Mouse (Mus musculus): ENCODE results near the gene Dscaml1. TPM values are rescaled to one million over a fixed set of nuclear protein-coding genes. Genes with fewer than 3 reads are reported as not detected.

The Dscaml1 gene
- polyA plus RNA-seq (2017; shearing (Covaris generic)), result not detected

DNA sequence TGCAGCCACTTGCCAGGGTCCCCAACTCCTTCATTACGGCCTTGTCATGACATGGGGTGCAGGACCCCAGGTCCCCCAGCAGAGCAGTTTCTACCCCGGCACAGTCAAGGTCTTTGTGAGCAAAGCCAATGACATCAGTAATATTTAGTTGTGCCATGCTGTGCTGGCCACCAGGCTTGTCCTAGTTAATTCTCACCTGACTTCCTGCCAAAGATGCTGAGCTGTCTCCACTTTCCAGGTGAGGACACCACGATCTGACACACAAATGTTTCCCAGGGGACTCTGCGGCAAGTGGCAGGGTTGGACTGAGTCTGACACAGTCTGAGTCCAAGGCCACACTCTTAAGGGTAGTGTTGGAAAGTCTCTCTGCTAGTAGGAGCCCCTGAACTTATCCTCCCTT, at the start of gene Dscaml1:
Dscaml1 (plus strand) TSS at position 173 of the 400 bp plus-strand sequence.

DNA sequence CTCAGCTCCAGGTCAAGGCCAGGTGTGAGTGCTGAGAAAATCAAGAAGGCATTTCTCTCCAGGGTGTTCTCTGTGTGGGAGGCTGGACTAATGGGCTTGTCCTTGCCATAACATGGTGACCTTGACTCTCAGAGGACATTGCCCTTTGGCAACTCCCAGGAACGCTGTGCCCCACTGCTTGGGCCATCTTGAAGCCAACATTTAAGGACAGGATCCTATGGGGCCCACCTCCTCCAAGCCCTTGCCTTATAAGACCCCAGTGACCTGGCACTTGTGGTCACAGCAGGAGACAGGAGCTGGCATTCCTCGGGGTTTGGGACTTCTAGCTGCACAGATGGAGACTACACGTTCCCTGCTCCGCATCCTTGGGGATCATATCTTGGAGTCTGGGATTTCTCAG, 27.0 kb upstream of the Dscaml1 start, which contains the start of gene Fxyd2:
Fxyd2 (plus strand) TSS at position 236 of the 400 bp plus-strand sequence.

Other genes starting within 250 kb of the Dscaml1 start
- gene BC049352, start 244.6 kb upstream of the Dscaml1 start, polyA plus RNA-seq (2017; shearing (Covaris generic)), result 0.57 TPM
- not detected for gene Tmprss4, start 222.5 kb upstream of the Dscaml1 start, polyA plus RNA-seq (2017; shearing (Covaris generic))
- 28.8 TPM for gene Il10ra, start 157.5 kb upstream of the Dscaml1 start, polyA plus RNA-seq (2017; shearing (Covaris generic))
- not detected for gene Tmprss13, start 107.5 kb upstream of the Dscaml1 start, polyA plus RNA-seq (2017; shearing (Covaris generic))
- not detected for gene Fxyd6, start 56.4 kb upstream of the Dscaml1 start, polyA plus RNA-seq (2017; shearing (Covaris generic))
- gene Fxyd2, start 27.0 kb upstream of the Dscaml1 start, polyA plus RNA-seq (2017; shearing (Covaris generic)), result not detected